ENCODE assay signal across 25 mouse cellular contexts in genomic region chr13:99669987-99670534, GRCm38 (mm10).
A peak's percentile ranks its signal among the peaks of the same experiment; 100 is the strongest.
DNase-seq lines count a peak whose midpoint lies in the region; ATAC-seq lines count a peak whose summit lies in the region.
"Had no signal": no experiment of that assay in that cellular context is flagged by ENCODE, and none has a peak within 500 bp of the region (broad histone marks: within the 10 kb centered on the region; RNA-seq: fewer than 3 reads in every experiment).

No protein-coding gene starts in this region.

- no peak for DNase-seq in heart, postnatal 36 days
- DNase-seq in layer of hippocampus, adult 18-20 months (ENCODE audit: low spot score in 2 of 2) = peak; percentile 31 to 60
- DNase-seq in layer of hippocampus, postnatal 36 days = no peak
- DNase-seq in adrenal gland, postnatal 10 days = peak; percentile 68
- peak; percentile 48 for DNase-seq in layer of hippocampus, adult 9-11 months
- DNase-seq in gastrocnemius, adult 18-20 months (ENCODE audit: low spot score) = no peak
- DNase-seq: cerebellum, adult 11 months; cerebellum, adult 9-11 months; gastrocnemius, postnatal 10 days; kidney, postnatal 4 days; liver; lung, postnatal 4 days; right cerebral cortex, postnatal 14 days had no signal

- peaks cover 21% of the 10 kb centered on the region for H3K4me1 ChIP-seq in heart, embryonic 12.5 days (replicated peaks)
- H3K4me1 ChIP-seq: embryonic facial prominence, embryonic 15.5 days; kidney, embryonic 15.5 days had no signal

- intact Hi-C loops in heart, postnatal 36 days (cut with DNase I) = no loop called here

- H3K4me2 ChIP-seq in heart, embryonic 12.5 days = no peak overlapping the region
- H3K4me2 ChIP-seq: embryonic facial prominence, embryonic 15.5 days; kidney, embryonic 15.5 days; liver, embryonic 15.5 days; midbrain, embryonic 15.5 days; neural tube, embryonic 12.5 days had no signal

- 0 out of 2 replicates have a peak overlapping the region, but pooled peaks have one; percentile 18 for H3K27ac ChIP-seq in heart, embryonic 12.5 days (ENCODE audit: poor library complexity, severe bottlenecking)
- H3K27ac ChIP-seq: embryonic facial prominence, embryonic 15.5 days; hindbrain, postnatal 0 days; kidney, embryonic 15.5 days; limb, embryonic 10.5 days; liver, embryonic 15.5 days; midbrain, embryonic 15.5 days; neural tube, embryonic 12.5 days; stomach, postnatal 0 days had no signal

- no peaks in the 10 kb centered on the region for H3K9me3 ChIP-seq in heart, embryonic 12.5 days (replicated peaks)
- H3K9me3 ChIP-seq: embryonic facial prominence, embryonic 15.5 days; kidney, embryonic 15.5 days; limb, embryonic 10.5 days; liver, embryonic 15.5 days; midbrain, embryonic 15.5 days; neural tube, embryonic 12.5 days had no signal

- no peak overlapping the region for H3K9ac ChIP-seq in heart, embryonic 12.5 days
- H3K9ac ChIP-seq: embryonic facial prominence, embryonic 15.5 days; kidney, embryonic 15.5 days; liver, embryonic 15.5 days; midbrain, embryonic 15.5 days; neural tube, embryonic 12.5 days had no signal

- no peaks in the 10 kb centered on the region for H3K27me3 ChIP-seq in heart, embryonic 12.5 days (replicated peaks)
- H3K27me3 ChIP-seq: embryonic facial prominence, embryonic 15.5 days; kidney, embryonic 15.5 days; liver, embryonic 15.5 days; midbrain, embryonic 15.5 days; neural tube, embryonic 12.5 days had no signal

- no peak overlapping the region for H3K4me3 ChIP-seq in heart, embryonic 12.5 days
- H3K4me3 ChIP-seq: embryonic facial prominence, embryonic 15.5 days; kidney, embryonic 15.5 days; limb, embryonic 10.5 days; liver, embryonic 15.5 days; midbrain, embryonic 15.5 days; neural tube, embryonic 12.5 days had no signal

- H3K36me3 ChIP-seq in heart, embryonic 12.5 days = no peaks in the 10 kb centered on the region
- H3K36me3 ChIP-seq: embryonic facial prominence, embryonic 15.5 days; kidney, embryonic 15.5 days; limb, embryonic 10.5 days; liver, embryonic 15.5 days; midbrain, embryonic 15.5 days; neural tube, embryonic 12.5 days had no signal

- ATAC-seq in heart, embryonic 12.5 days (ENCODE audit: insufficient number of reproducible peaks, low FRiP score) = 0 out of 2 replicates have a peak, but pooled peaks have one; percentile 29
- ATAC-seq: CD4-positive, CD25-positive, alpha-beta regulatory T cell, adult 4 months; forebrain, embryonic 14.5 days; hindbrain, postnatal 0 days; intestine, postnatal 0 days; midbrain, embryonic 15.5 days had no signal

- WGBS in heart, embryonic 12.5 days = 53% methylated on average over 8 of the region's 8 CpGs

Comparison
In these comparisons a context has a peak if more than half of its experiments do, and no peak if none do; other contexts are left out.
1. DNase-seq: peak in layer of hippocampus, adult 18-20 months (2 of 2), adrenal gland, postnatal 10 days (single experiment) and layer of hippocampus, adult 9-11 months (single experiment); none in heart, postnatal 36 days (0 of 2), layer of hippocampus, postnatal 36 days (0 of 2) and gastrocnemius, adult 18-20 months (single experiment).